Mouse (Mus musculus): ENCODE measurements around the gene Nppc. TPM values are rescaled to one million over a fixed set of nuclear protein-coding genes. Genes with fewer than 3 reads are reported as not detected.

Nppc gene
- not detected for polyA plus RNA-seq (2017; shearing (Covaris generic))

GRCm38 (mm10) chr1:86670279-86671038 is at the start of gene Nppc:
Gene Nppc (minus strand): TSS chr1:86670571.

GRCm38 (mm10) chr1:86703300-86703964 is 33.1 kb upstream of the Nppc start, which contains the start of gene Dis3l2:
Gene Dis3l2 (plus strand): TSS chr1:86703808.

Other genes with a start within 250 kb of the Nppc start
- not detected for gene Nmur1, start 244.3 kb downstream of the Nppc start, polyA plus RNA-seq (2017; shearing (Covaris generic))
- gene Tex44, start 244.2 kb downstream of the Nppc start, polyA plus RNA-seq (2017; shearing (Covaris generic)) = not detected
- 1,728 TPM for gene Ptma, start 143.8 kb downstream of the Nppc start, polyA plus RNA-seq (2017; shearing (Covaris generic))
- 15.5 TPM for gene Pde6d, start 87.9 kb downstream of the Nppc start, polyA plus RNA-seq (2017; shearing (Covaris generic))
- 9.4 TPM for gene Cops7b, start 87.7 kb downstream of the Nppc start, polyA plus RNA-seq (2017; shearing (Covaris generic))
- 35.0 TPM for gene Dis3l2, start 33.2 kb upstream of the Nppc start, polyA plus RNA-seq (2017; shearing (Covaris generic))